Mouse (Mus musculus) spleen, adult 2 months (tissue): ENCODE results near the gene Slc11a2. TPM values are rescaled to one million over a fixed set of nuclear protein-coding genes. Genes with fewer than 3 reads are reported as not detected.

Source experiments
- DNase-seq, 2 experiments: peaks; one replicate each; pipeline versions ENCODE4 v3.0.0 to v3.0.0-alpha.2; 2012 to 2021; ENCODE audit warnings: low spot score in 2 of 2, low read depth in 1 of 2
- H3K27ac ChIP-seq: fragments of 200-500 bp; 2 replicates; pipeline ENCODE4 v1.5.1; 2012; ENCODE audit warnings: low read length, inconsistent platforms; ENCODE audit not compliant: insufficient read depth
- H3K27me3 ChIP-seq: fragments of 200-500 bp; 2 replicates; pipeline ENCODE4 v1.6.1; 2012; ENCODE audit warnings: mild to moderate bottlenecking, moderate library complexity, low read length, inconsistent platforms; ENCODE audit not compliant: control insufficient read depth, insufficient read depth
- H3K36me3 ChIP-seq: fragments of 200-500 bp; 2 replicates; pipeline ENCODE4 v1.6.1; 2012; ENCODE audit warnings: mild to moderate bottlenecking, low read length, inconsistent platforms; ENCODE audit not compliant: control insufficient read depth, insufficient read depth
- H3K4me1 ChIP-seq: fragments of 200-500 bp; 2 replicates; pipeline ENCODE4 v1.6.1; 2011; ENCODE audit warnings: inconsistent platforms; ENCODE audit not compliant: control insufficient read depth, insufficient read depth, insufficient read length
- H3K4me3 ChIP-seq: fragments of 200-500 bp; 2 replicates; pipeline ENCODE4 v1.5.1; 2011; ENCODE audit warnings: mild to moderate bottlenecking, inconsistent platforms; ENCODE audit not compliant: insufficient read depth, insufficient read length; ENCODE audit errors: extremely low read depth
- CTCF ChIP-seq: fragments of 200-500 bp; IDR thresholded peaks from 2 replicates; pipeline ENCODE4 v1.5.1; 2011; ENCODE audit warnings: mild to moderate bottlenecking, inconsistent platforms; ENCODE audit not compliant: insufficient read depth, insufficient read length, insufficient replicate concordance; ENCODE audit errors: extremely low read depth
- POLR2A ChIP-seq: fragments of 200-500 bp; IDR thresholded peaks from 2 replicates; pipeline ENCODE4 v1.6.1; 2011; ENCODE audit warnings: low read depth, low read length, inconsistent platforms
- WGBS: fragments of 180-500 bp; shearing (Covaris S2); methylation state at CpG from one replicate; pipeline ENCODE4 v1.1.7; 2018; 5-methylcytosine and 5-hydroxymethylcytosine counted together
- polyA plus RNA-seq: library from polyadenylated mRNA; depleted of rRNA; stranded (reverse); fragments of >200 nt; gene quantifications from 2 replicates; pipeline ENCODE4 v1.2.3, GENCODE M21; 2012

The Slc11a2 gene
- polyA plus RNA-seq, 1 experiment: 24.9 TPM

DNA sequence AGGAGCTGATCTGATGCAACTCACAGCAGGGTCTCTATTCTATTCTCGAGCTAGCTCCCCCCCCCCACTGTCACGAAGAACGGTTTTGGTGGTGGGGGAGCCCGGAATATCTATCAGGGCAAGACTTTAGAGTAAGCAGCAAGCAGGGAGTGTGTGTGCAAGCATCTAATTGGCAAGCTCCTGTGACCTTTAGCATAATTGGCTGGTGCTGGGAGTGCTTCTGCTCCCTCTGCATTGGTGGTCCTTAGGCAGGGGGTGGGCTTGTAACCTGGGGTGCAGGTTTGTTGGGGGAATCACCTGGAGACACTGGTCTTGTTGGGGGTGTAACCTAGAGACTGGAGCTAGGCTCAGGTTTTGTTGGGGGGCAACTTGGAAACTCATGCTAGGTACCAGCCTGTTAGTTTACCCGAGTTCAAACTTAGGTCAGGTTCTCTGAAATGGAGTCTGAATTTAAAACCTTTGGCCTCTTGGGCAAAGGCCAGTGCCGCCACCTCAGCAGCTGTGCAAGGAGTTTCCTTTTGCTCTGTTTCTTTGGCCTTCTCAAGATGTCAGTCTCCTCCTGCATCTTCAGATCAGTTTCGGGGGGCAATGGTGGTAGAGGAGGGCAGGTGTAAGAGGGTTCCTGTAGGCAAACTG is 31.6 kb upstream of the Slc11a2 start:
- no peak overlapping the region for H3K4me3 ChIP-seq
- TF ChIP-seq POLR2A (no peak), CTCF (no peak)
- no peaks in the 10 kb centered on the region for H3K36me3 ChIP-seq
- no peak overlapping the region for H3K27ac ChIP-seq
- no peak for DNase-seq
- H3K27me3 ChIP-seq: no peaks in the 10 kb centered on the region
- 91% methylated on average over 7 of the region's 7 CpGs for WGBS
- no peaks in the 10 kb centered on the region for H3K4me1 ChIP-seq

- H3K4me3 ChIP-seq: no peak overlapping the region
- no peaks in the 10 kb centered on the region for H3K27me3 ChIP-seq
- TF ChIP-seq POLR2A (no peak), CTCF (no peak)
- DNase-seq: no peak
- H3K36me3 ChIP-seq: no peaks in the 10 kb centered on the region
- H3K27ac ChIP-seq: no peak overlapping the region
- 90% methylated on average over 11 of the region's 11 CpGs for WGBS
- no peaks in the 10 kb centered on the region for H3K4me1 ChIP-seq
Measured at GRCm38 (mm10) chr15:100452486-100452885, 27.6 kb upstream of the Slc11a2 start.

DNA sequence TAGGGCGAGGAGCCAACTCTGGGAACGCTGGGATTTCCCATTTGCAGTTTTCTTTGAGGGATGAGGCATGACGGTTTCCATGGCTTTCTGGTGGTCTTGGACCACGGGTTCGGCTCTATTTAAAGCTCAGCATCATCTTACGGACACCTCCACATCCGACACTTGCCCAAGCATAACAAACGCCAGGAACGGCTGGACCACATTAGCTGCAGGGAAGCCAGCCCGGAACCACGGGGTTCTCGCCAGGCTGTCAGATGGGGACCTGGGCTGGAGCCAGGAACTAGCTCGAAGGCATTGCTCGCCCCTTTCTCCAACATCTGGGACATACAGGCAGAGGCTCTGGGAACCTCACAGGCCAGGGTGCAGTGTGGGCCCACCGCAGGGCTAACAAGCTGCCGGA is 26.4 kb upstream of the Slc11a2 start:
- Histone ChIP-seq H3K36me3 (no peaks in the 10 kb centered on the region), H3K4me1 (no peaks in the 10 kb centered on the region), H3K27me3 (no peaks in the 10 kb centered on the region), H3K4me3 (no peak overlapping the region), H3K27ac (no peak overlapping the region)
- no peak for DNase-seq
- TF ChIP-seq POLR2A: no peak
- 89% methylated on average over 16 of the region's 16 CpGs for WGBS

DNA sequence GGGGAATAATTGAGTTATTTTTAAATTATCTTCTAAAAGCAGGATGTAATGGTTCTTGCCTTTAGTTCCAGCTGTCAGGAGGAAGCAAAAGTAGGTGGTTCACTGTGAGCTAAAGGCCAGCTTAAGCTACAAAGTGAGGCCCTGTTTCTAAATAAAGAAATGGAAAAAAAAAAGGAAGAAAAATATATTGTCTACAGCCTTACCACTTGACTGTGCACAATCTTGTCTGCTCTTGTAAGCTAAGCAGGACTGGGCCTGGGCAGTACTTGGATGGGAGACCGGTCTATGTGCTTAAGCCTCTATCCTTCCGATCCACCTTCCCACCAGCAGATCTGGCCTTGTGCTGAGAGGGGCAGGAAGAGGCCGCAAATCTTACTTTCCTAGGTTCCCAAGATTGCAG is 24.6 kb upstream of the Slc11a2 start:
- 87% methylated on average over 3 of the region's 3 CpGs for WGBS
- H3K27ac ChIP-seq: no peak overlapping the region
- DNase-seq: no peak
- H3K4me1 ChIP-seq: no peaks in the 10 kb centered on the region
- H3K36me3 ChIP-seq: no peaks in the 10 kb centered on the region
- H3K4me3 ChIP-seq: no peak overlapping the region
- no peaks in the 10 kb centered on the region for H3K27me3 ChIP-seq
- TF ChIP-seq POLR2A (no peak), CTCF (no peak)

- no peak for DNase-seq
- Histone ChIP-seq H3K4me3 (no peak overlapping the region), H3K36me3 (no peaks in the 10 kb centered on the region), H3K27me3 (no peaks in the 10 kb centered on the region), H3K27ac (no peak overlapping the region), H3K4me1 (no peaks in the 10 kb centered on the region)
- no peak for TF ChIP-seq POLR2A
- TF ChIP-seq CTCF: no peak
- 88% methylated on average over 4 of the region's 4 CpGs for WGBS
Measured at GRCm38 (mm10) chr15:100448572-100448971, 23.7 kb upstream of the Slc11a2 start.

DNA sequence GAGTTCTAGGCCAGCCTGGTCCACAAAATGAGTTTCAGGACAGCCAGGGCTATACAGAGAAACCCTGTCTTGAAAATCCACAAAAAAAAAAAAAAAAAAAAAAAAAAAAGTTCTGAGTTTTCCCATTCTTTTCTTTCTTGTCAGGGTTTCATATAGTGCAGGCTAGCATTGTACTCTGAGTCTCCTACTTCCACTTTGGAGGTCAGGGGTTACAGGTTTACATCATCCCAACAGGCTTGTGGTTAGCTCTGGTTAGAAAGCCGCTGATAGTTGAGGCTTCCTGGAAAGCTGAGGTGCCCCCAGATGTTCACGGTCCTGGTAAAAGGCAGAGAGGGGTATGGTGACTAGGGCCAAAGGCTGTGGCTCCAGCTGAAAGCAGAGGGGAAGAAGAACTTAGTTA is 22.0 kb upstream of the Slc11a2 start:
- WGBS: 15% methylated on average over 2 of the region's 2 CpGs
- Histone ChIP-seq H3K36me3 (no peaks in the 10 kb centered on the region), H3K4me3 (no peak overlapping the region), H3K4me1 (no peaks in the 10 kb centered on the region; the same call in 1 of the 2 replicates), H3K27me3 (no peaks in the 10 kb centered on the region), H3K27ac (no peak overlapping the region)
- DNase-seq: no peak
- TF ChIP-seq CTCF (no peak), POLR2A (no peak)

DNA sequence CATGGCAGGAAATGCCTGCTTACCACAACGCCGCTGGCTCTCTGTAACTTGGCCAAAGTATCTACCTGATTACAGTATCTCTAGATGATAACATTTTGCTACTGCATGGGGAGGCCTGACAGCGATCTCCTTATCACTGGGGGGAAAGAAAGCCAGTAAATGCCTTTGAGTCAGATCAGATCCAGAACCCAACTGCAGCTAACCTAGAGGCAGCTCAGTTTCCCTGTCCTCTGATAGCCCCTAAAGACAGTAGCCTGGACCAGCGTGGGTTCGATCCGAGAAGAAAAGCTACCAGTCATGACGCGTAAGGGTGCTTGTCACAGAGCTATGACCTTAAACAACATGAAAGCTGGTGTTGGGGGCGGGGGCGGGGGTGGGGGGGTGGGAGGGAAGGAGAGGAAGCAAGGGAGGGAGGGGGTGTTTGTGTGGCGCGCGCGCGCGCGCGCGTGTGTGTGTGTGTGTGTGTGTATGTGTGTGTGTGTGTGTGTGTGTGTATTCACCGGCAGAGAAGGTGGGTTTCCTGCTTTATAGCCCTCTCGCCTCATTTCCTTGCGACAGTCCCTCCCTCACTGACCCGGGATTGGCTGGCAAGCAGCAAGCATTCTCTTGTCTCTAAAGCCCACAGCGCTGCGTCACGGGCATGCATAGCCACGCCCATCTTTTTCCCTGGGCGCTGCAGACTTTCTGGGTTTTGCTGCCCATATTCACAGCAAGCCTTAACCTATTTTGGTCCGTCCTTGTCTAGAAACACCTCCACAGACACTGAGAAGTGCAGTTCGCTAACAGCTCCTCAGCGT is 18.5 kb upstream of the Slc11a2 start:
- no peaks in the 10 kb centered on the region; the same call in 1 of the 2 replicates for H3K4me1 ChIP-seq
- WGBS: 2% methylated on average over 20 of the region's 31 CpGs
- H3K27me3 ChIP-seq: no peaks in the 10 kb centered on the region
- peak overlapping the region; percentile 81 for H3K27ac ChIP-seq
- no peaks in the 10 kb centered on the region for H3K36me3 ChIP-seq
- peak; percentile 84 to 89 for DNase-seq
- peak overlapping the region; percentile 62 for H3K4me3 ChIP-seq
- TF ChIP-seq CTCF (no peak), POLR2A (0 out of 2 replicates have a peak, but pooled peaks have one; percentile 5)
